Mouse (Mus musculus) R1 (cell line): Measurements from ENCODE around the gene Dhx37.
"Not testable (repeated sequence)": the region's sequence is repeated elsewhere in the genome, so short reads cannot be mapped to it uniquely, and the experiment has no call there.

Source experiments
- DNase-seq: peaks from one replicate; pipeline ENCODE4 v3.0.0-alpha.2; 2018; ENCODE audit warnings: low read depth, low spot score

Gene Dhx37

DNA sequence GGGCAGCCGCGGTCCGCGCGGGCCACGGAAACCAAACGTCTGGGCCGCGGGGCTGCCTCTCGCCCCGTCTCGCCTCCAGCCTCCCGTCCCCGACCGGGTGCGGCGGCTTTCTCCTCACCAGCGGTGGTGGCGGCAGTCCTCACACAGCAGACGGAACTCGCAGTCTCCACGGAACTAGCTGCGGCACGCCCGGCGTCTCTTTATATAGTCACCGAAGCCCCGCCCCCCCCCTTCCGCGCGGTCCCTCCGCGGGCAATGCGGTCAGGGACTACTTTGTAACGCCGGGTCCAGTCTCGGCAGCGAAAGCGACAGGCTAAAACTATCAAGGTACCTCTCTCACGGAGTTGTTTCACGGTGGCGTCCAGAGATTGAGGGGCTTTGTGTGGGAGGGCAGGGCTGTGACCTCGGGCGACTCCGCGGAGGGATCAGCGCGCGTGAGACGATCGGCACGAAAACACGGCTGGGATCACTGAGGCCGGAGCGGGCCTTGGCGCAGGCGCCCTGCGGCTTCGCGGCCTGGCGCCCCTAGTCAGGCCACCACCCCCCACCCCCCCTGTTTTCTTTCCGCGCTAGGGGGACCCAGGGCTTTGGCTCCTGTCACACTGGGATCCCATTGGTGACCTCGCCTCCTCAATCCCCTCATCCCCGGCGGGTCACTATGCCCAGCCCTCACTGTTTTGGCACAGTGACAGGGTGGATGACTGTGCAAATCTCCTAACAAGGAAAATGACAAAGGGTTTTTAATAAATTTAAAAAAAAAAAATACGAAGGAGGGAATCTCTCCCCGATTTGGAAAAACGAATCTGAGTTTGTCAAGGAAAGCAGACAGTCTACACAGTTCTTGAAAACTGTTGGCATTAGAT lies 44.1 kb downstream of the Dhx37 start, which contains the start of gene Ubc:
Gene Ubc (minus strand): TSS at position 624 of the 863 bp plus-strand sequence.
- peak; percentile 87 for DNase-seq

DNA sequence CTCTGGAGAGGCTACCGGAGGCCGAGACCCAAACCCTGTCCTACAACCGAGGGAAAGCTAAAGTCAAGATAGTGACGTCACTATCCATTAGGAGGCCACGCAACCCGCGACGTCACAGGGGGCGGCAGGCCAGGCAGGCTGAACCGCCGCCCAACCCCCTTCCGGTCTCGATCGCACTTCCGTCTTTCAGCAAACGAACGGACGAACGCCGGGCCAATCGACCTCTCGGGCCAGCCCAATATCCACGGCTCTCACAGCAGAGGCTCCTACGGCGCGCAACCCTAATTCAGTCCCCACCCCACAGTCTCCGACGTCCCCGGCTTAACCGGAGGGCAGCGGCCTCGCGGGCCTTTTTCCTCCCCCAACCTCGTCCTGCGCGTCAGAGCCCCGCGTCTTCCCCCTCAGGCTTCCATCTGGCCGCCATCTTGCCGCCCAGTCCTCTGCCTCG lies 44.8 kb downstream of the Dhx37 start, which contains the start of gene Gm10382:
Gene Gm10382 (plus strand): TSS at position 192 of the 448 bp plus-strand sequence.
- DNase-seq = peak; percentile 86

GRCm38 (mm10) chr5:125388358-125389092 lies 45.4 kb downstream of the Dhx37 start:
- no peak for DNase-seq

DNA sequence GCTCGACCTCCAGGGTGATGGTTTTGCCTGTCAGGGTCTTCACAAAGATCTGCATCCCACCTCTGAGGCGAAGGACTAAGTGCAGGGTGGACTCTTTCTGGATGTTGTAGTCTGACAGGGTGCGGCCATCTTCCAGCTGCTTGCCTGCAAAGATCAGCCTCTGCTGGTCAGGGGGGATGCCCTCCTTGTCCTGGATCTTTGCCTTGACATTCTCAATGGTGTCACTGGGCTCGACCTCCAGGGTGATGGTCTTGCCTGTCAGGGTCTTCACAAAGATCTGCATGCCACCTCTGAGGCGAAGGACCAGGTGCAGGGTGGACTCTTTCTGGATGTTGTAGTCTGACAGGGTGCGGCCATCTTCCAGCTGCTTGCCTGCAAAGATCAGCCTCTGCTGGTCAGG lies 46.6 kb downstream of the Dhx37 start:
- not testable (repeated sequence) for DNase-seq

DNA sequence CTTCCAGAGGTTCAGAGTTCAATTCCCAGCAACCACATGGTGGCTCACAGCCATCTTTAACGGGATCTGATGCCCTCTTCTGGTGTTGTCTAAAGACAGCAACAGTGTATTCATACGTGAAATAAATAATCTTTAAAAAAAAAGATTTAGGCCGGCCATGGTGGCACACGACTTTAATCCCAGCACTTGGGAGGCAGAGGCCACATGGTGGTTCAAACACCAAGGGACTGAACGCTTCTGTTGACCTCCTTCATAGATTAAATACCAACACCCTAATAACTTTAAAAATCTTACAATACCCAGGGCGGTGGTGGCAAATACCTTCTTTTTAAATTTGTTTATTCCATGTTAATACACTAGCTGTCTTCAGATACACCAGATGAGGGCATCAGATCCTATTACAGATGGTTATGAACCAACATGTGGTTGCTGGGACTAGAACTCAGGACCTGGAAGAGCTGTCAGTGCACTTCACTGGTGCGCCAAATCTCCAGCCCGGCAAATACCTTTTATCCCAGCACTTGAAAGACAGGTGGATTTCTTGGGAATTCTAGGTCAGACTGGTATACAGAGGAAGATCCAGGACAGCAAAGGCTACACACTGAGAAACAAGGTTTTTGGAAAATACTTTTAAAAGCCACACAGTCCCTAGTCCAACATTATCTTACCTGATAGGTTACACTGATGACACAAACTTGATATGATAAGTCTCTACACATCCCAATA lies 48.5 kb downstream of the Dhx37 start:
- no peak for DNase-seq

DNA sequence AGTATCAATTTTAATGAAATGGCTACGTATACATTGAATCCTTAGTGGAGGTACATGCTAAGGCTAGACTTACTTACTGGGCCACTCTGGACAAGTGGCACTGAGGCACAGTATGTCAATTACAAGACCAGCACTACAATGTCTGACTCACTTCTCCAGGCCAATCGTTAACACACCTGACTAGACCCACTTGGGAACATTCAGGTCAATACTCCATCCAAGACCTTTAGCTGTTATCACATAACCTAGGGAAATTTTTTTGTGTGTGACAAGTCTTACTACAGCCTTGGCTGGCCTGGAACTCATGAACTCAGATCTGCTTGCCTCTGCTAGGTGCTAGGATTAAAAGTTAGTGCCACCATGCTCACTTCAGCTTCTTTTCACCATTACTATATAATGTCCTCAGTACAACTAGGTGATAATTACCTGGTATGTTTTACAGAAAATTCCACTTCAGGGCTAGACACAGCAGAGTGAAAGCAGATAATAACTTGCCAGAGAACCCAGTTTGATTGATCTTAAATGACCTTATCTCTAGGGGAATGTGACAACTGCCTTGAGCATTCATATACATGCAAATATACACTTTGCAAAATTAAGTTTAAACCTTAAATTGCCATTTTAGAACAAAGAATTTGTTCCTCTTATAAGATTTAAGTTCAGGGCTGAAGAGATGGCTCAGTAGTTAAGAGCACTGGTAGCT lies 49.3 kb downstream of the Dhx37 start:
- no peak for DNase-seq

- DNase-seq = no peak
These were observed 50.1 kb downstream of the Dhx37 start for GRCm38 (mm10) chr5:125383637-125384420.

- DNase-seq = peak; percentile 68
These were observed 51.0 kb downstream of the Dhx37 start for GRCm38 (mm10) chr5:125382673-125383558.

DNA sequence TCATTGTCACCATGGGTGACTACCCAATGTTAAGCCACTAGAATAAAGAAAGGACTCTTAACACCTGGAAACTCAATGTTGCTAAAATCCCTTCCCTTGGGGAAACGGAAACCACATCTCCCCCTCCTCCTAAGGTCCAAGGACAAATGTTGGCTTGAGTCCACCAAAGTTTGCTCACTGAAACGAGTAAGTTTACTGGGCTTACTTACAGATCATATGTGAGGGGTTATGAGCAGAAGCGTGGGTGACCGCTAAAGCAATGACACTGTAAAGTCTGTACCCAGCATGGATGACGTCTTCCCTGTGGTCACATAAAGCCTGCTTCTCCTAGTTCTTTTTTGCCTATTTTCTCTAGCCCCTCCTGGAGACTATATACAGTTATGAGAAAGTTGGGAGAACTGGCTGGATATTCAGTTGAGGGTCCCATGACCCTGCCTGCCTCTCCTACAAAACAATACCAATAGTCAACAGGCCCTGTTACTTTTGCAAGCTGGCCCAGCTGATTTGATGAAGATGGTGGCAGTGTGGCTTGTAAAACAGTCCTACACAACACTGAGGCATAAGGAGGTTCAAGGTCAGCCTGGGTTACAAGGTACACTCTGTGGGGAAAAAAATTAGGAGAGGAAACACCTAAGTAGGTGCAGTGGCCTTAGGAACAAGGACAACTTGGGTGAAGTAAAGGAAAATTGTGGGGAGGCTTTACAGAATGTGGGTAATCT lies 51.8 kb downstream of the Dhx37 start:
- DNase-seq = no peak

DNA sequence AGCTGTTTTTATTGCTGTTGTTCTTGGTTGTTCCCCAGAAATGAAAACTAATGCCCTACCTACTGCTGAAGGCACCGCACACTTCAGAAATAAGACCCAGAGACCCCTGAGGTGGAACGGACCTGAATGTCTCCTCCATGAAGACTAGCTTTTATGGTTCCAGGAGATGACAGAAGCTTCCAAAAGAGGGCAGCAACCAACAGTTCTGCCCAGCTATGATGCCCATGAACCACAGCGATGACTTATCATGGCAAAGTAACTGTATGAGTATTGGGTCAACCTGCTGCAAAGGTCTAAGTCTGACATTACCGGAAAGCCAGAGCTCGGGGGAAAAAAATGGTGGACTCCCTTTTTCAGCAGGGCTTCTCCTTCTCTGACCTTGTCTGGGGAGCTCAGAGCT lies 55.0 kb downstream of the Dhx37 start:
- no peak for DNase-seq

GRCm38 (mm10) chr5:125377214-125377613 lies 56.7 kb downstream of the Dhx37 start:
- no peak for DNase-seq

DNA sequence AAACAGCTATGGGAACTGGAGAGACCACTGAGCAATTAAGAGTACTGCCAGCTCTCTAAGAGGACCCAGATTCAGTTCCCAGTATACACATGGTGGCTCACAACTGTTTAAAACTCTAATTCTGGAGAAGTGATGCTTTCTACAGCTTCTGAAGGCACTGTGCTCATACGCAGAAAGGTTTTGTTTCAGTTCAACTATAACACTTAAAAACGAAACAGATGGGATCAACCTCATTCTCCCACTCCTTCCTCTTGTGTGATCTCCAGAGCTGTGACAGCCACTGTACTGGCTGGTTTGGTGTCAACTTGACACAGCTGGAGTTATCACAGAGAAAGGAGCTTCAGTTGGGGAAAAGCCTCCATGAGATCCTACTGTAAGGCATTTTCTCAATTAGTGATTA lies 58.0 kb downstream of the Dhx37 start:
- DNase-seq = no peak

DNA sequence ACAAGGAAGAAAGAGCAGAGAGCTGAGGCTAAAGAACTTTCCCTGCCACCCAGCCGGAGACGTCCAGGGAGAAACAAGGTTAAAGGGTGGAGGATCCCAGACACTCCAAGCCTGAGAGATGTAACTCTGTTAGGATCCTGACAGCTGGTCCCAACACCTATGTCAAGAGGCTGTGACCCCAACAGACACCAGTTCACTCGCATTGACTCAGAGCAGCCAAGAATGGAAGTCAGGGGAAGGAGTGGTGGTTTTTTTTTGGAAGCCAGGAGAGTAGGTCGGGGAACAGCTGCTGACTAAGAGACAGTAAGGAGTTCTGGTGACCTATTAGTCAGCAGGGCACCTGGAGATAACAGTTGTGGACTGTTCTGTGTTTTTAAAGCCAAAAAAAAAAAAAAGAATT lies 61.9 kb downstream of the Dhx37 start:
- DNase-seq = no peak

GRCm38 (mm10) chr5:125370950-125371693 lies 62.8 kb downstream of the Dhx37 start:
- DNase-seq = peak; percentile 66

- DNase-seq = peak; percentile 77
These were observed 65.4 kb downstream of the Dhx37 start for GRCm38 (mm10) chr5:125368568-125368967.

- DNase-seq = no peak
These were observed 65.8 kb downstream of the Dhx37 start for GRCm38 (mm10) chr5:125368156-125368555.

GRCm38 (mm10) chr5:125364851-125365429 lies 69.0 kb downstream of the Dhx37 start:
- no peak for DNase-seq

GRCm38 (mm10) chr5:125363894-125364293 lies 70.0 kb downstream of the Dhx37 start:
- DNase-seq = no peak
